Mouse (Mus musculus) intestine, embryonic 14.5 days (tissue): ENCODE measurements around the gene Tns3. TPM values are rescaled to one million over a fixed set of nuclear protein-coding genes. Genes with fewer than 3 reads are reported as not detected.

Source experiments
- ATAC-seq: fragments of 200-750 bp; cut with Nextera tagmentation; replicated peaks from 2 replicates; pipeline ENCODE4 v1.8.0; 2017; ENCODE audit warnings: low read depth, moderate number of reproducible peaks, moderate TSS enrichment, moderate library complexity; ENCODE audit not compliant: low FRiP score, low TSS enrichment
- DNase-seq: peaks from one replicate; pipeline ENCODE4 v3.0.0-alpha.2; 2018; ENCODE audit warnings: low spot score
- H3K27ac ChIP-seq: fragments of 300-500 bp; sonication (generic); 2 replicates; pipeline ENCODE4 v1.5.1; 2014; ENCODE audit warnings: low read depth, mild to moderate bottlenecking, control low read depth
- H3K27me3 ChIP-seq: fragments of 300-500 bp; sonication (generic); replicated peaks from 2 replicates; pipeline ENCODE4 v1.6.1; 2014; ENCODE audit warnings: low read length, control low read depth; ENCODE audit not compliant: control insufficient read depth, insufficient read depth
- H3K36me3 ChIP-seq: fragments of 300-500 bp; sonication (generic); 2 replicates; pipeline ENCODE4 v1.6.1; 2014; ENCODE audit warnings: low read length, control low read depth; ENCODE audit not compliant: control insufficient read depth, insufficient read depth
- H3K4me1 ChIP-seq: fragments of 300-500 bp; sonication (generic); replicated peaks from 2 replicates; pipeline ENCODE4 v1.6.1; 2014; ENCODE audit warnings: low read length, control low read depth, mixed read lengths; ENCODE audit not compliant: control insufficient read depth, insufficient read depth
- H3K4me2 ChIP-seq: fragments of 300-500 bp; sonication (generic); 2 replicates; pipeline ENCODE4 v1.6.1; 2014; ENCODE audit warnings: low read length
- H3K4me3 ChIP-seq: fragments of 300-500 bp; sonication (generic); 2 replicates; pipeline ENCODE4 v1.5.1; 2014; ENCODE audit warnings: low read depth, low read length, control low read depth, mixed read lengths
- H3K9ac ChIP-seq: fragments of 300-500 bp; sonication (generic); 2 replicates; pipeline ENCODE4 v1.6.1; 2014; ENCODE audit warnings: mild to moderate bottlenecking, low read length
- H3K9me3 ChIP-seq: fragments of 300-500 bp; sonication (generic); 2 replicates; pipeline ENCODE4 v1.6.1; 2016; ENCODE audit warnings: low read length, control low read depth; ENCODE audit not compliant: control insufficient read depth
- WGBS: fragments of 180-500 bp; shearing (Covaris S2); extraction: QIAGEN DNeasy Blood & Tissue Kit; methylation state at CpG from one replicate; pipeline ENCODE4 v1.1.7; 2014; 5-methylcytosine and 5-hydroxymethylcytosine counted together
- polyA plus RNA-seq: library from polyadenylated mRNA; unstranded; fragments of >200 nt; fragmentation: Nextera tagmentation; extraction: Ambion mirVana; gene quantifications from 2 replicates; pipeline ENCODE4 v1.2.1, GENCODE M21; 2014

Tns3 gene
- polyA plus RNA-seq, 1 experiment from 2014 or later = 25.7 TPM

DNA sequence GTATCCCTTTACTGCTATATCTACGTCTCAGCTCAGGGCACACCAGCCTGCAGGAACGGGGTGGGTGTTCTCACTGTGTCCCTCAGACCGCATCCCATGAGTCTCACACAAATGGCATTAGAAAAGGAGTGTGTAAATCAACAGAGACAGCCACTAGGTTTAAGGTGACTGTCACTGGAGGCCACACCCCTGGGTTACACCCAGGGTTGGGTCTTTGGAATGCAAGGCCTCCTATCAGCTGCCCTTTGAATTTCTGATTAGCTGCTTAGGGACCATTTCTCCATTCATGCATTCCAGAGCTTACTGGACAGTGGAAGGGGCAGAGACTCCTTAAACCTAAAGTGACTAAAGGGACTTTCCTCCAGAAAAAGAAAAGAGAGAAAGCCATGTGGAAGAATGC lies 28.6 kb downstream of the Tns3 start:
- Histone ChIP-seq H3K27me3 (no peaks in the 10 kb centered on the region), H3K4me3 (no peak overlapping the region), H3K4me2 (no peak overlapping the region), H3K4me1 (peaks cover 28% of the 10 kb centered on the region), H3K9me3 (no peaks in the 10 kb centered on the region), H3K9ac (no peak overlapping the region), H3K27ac (no peak overlapping the region), H3K36me3 (no peaks in the 10 kb centered on the region)
- ATAC-seq = peak; percentile 17; the same call in 1 of the 2 replicates
- 47% methylated on average over 3 of the region's 3 CpGs for WGBS
- no peak for DNase-seq

DNA sequence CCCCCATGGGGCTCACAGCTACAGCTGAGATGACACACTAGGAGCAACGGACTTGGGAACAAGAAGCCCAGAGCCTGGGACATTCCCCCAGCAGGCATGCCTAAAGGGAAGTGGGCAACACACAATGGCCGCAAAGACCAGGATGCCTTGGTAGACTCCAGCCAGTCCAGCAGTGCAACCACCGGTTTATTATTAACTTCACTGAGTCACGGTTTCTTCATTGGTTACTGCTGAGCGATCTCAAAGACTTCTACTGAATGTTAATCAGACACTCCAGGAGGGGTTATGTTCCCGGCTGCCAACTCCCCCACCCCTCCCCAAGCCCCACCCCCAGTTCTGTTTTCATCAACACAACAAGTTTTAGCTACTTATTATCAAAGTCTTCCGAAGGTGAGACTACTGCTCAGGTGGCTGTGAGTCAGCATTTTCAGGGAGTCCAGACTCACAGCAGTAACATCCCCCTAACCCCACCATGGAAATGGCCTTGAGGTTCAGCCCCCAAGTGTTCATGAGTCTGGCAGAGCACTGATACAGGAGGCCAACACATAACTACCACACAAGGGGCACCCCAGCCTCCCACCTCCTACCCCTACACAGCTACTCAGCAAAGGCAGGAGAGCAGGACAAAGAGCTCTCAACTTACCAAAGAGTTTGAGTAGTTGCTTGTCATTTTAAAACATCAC lies 29.5 kb downstream of the Tns3 start:
- H3K36me3 ChIP-seq = no peaks in the 10 kb centered on the region
- H3K4me3 ChIP-seq = no peak overlapping the region
- WGBS = 62% methylated on average over 7 of the region's 7 CpGs
- H3K4me2 ChIP-seq = no peak overlapping the region
- ATAC-seq = 0 out of 2 replicates have a peak, but pooled peaks have one; percentile 26
- H3K27me3 ChIP-seq = no peaks in the 10 kb centered on the region
- H3K27ac ChIP-seq = no peak overlapping the region
- no peaks in the 10 kb centered on the region for H3K9me3 ChIP-seq
- H3K9ac ChIP-seq = no peak overlapping the region
- DNase-seq = no peak
- peaks cover 27% of the 10 kb centered on the region for H3K4me1 ChIP-seq

DNA sequence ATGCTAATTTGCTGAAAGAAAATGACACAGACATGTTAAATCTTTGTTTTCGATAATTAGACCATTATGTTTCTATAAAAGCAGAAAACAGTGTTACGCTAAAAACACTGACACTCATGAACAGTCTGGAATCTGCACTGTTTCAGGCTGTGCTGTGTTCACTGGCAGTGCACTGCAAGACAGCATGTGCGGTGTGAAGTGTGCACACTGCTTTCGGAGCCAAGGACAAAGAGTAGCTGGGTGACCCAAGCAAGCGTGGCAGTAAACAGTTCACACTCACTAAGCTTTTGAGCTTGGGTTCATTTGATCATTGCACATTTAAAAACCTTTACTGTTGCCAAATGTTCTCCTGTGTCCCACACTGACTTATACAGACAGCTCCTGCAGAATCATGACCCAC lies 32.2 kb downstream of the Tns3 start:
- Histone ChIP-seq H3K9ac (no peak overlapping the region), H3K36me3 (no peaks in the 10 kb centered on the region), H3K27me3 (no peaks in the 10 kb centered on the region), H3K9me3 (no peaks in the 10 kb centered on the region), H3K4me1 (peaks cover 20% of the 10 kb centered on the region), H3K27ac (no peak overlapping the region), H3K4me3 (no peak overlapping the region), H3K4me2 (no peak overlapping the region)
- no peak for ATAC-seq
- no peak for DNase-seq
- 86% methylated on average over 5 of the region's 5 CpGs for WGBS

DNA sequence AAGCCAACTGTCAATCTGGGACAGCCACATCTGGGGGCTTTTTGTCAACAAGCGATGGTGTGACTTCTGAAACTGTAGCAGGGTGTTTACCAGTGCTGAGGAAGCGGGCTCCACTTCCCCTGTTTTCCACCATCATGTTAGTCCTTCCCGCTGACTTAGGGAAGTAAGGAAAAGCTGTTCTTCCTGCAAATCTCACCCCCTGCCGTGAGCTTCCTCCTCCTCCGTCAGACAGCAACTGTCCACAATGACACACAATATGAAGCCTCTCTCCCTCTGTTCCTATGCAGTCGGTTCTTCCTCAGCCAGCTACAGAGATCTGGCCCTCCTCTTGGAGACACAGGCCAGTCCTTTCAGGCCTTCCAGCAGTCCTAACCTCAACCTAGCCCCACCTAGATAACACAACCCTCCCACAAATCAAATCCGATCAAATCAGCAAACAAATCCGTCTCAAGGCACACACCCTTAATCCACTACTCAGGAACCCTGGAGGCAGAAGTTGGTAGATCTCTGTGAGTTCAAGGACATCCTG lies 34.4 kb downstream of the Tns3 start:
- Histone ChIP-seq H3K4me3 (no peak overlapping the region), H3K27me3 (no peaks in the 10 kb centered on the region), H3K36me3 (no peaks in the 10 kb centered on the region), H3K9me3 (no peaks in the 10 kb centered on the region), H3K4me1 (peaks cover 36% of the 10 kb centered on the region), H3K9ac (no peak overlapping the region), H3K4me2 (no peak overlapping the region), H3K27ac (no peak overlapping the region)
- no peak for ATAC-seq
- no peak for DNase-seq
- 70% methylated on average over 8 of the region's 8 CpGs for WGBS

DNA sequence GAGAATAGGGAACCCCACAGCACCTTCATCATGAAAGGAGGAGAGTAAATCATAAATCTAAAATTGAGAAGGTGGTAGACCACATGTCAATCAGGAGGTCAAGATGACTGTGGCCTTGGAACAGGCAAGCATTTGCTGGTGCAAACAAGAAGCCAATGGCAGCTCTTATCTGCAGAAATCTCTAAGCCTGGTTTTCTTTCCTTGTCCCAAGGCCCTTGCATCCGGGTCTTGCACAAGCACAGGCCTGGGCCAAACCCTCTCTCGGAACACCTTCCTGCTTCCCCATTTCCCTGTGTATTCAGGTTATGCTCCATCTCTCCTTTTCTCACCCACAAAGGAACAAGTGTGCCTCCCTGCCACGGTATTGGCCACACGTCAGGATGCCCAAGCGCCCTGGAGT lies 35.0 kb downstream of the Tns3 start:
- H3K4me2 ChIP-seq = no peak overlapping the region
- no peaks in the 10 kb centered on the region for H3K9me3 ChIP-seq
- no peak for ATAC-seq
- H3K4me1 ChIP-seq = peaks cover 32% of the 10 kb centered on the region
- no peak for DNase-seq
- 85% methylated on average over 5 of the region's 5 CpGs for WGBS
- no peaks in the 10 kb centered on the region for H3K27me3 ChIP-seq
- H3K36me3 ChIP-seq = no peaks in the 10 kb centered on the region
- H3K9ac ChIP-seq = no peak overlapping the region
- no peak overlapping the region for H3K27ac ChIP-seq
- no peak overlapping the region for H3K4me3 ChIP-seq

DNA sequence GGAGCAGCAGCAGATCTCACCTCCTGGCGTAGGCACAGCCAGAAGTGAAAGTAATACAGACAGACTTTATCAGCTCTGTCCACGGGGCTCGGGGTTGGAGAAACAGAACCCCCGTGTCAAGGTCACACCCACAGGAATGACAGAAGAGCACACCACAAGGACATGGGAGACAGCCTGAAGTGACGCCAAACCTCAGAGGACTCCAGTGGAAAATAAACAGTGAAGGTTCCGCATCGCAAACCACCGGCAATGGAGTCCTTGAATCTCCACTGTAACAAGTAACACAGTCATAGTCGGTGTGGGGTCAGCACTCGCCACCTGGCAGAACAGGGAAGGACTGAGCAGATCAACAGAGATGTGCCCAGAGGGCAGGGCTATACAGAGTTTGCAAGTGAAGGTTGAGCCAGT lies 35.5 kb downstream of the Tns3 start:
- peaks cover 29% of the 10 kb centered on the region for H3K4me1 ChIP-seq
- DNase-seq = no peak
- no peak overlapping the region for H3K4me2 ChIP-seq
- WGBS = 59% methylated on average over 10 of the region's 10 CpGs
- ATAC-seq = no peak
- 0 out of 2 replicates have a peak overlapping the region, but pooled peaks have one; percentile 2 for H3K27ac ChIP-seq
- H3K36me3 ChIP-seq = no peaks in the 10 kb centered on the region
- H3K9ac ChIP-seq = no peak overlapping the region
- no peaks in the 10 kb centered on the region for H3K9me3 ChIP-seq
- no peaks in the 10 kb centered on the region for H3K27me3 ChIP-seq
- H3K4me3 ChIP-seq = no peak overlapping the region

DNA sequence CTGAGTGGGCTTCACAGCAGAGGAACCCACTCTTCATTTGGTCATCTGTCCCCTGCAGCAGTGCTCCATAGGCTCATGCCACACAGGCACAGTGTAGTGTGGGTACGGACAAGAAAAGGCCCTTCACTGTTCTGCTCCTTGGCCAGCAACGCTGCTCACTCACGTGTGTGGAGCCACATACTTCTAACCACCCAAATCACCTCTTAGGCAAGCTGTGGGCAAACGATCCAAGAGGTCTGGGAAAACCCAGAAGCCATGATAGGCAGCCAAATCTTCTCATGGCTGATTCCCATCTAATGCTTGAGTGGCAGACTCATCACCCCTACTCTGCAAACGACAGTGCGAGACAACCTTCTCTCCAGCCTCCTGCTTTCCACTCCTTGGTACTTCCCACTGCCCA lies 37.2 kb downstream of the Tns3 start:
- no peaks in the 10 kb centered on the region for H3K36me3 ChIP-seq
- no peak for ATAC-seq
- no peak overlapping the region for H3K4me3 ChIP-seq
- H3K27me3 ChIP-seq = no peaks in the 10 kb centered on the region
- no peaks in the 10 kb centered on the region for H3K9me3 ChIP-seq
- H3K4me2 ChIP-seq = no peak overlapping the region
- H3K27ac ChIP-seq = peak overlapping the region; percentile 54
- WGBS = 85% methylated on average over 6 of the region's 6 CpGs
- no peak for DNase-seq
- H3K4me1 ChIP-seq = peaks cover 40% of the 10 kb centered on the region
- no peak overlapping the region for H3K9ac ChIP-seq

DNA sequence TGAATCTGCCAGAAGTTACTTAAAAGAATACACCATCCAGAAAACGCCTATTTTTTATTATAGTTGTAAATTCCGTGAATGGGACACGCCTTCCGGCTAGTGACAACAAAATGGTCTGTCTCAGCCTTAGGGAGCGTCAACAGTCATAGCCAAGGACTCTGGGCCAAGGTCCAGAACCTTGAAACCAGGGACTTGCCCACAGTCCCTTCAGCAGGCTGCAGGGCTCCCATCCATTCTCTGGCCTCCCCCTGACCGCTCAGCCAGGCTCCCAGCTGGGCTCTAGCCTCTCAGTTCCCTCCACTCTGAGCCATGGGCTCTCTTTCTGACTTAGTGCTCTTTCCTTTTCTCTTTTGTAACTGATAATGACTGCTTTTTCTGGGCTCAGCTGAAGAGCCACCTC lies 37.6 kb downstream of the Tns3 start:
- Histone ChIP-seq H3K9me3 (no peaks in the 10 kb centered on the region), H3K4me3 (no peak overlapping the region), H3K27me3 (no peaks in the 10 kb centered on the region), H3K36me3 (no peaks in the 10 kb centered on the region), H3K9ac (no peak overlapping the region), H3K4me1 (peaks cover 44% of the 10 kb centered on the region), H3K27ac (peak overlapping the region; percentile 54), H3K4me2 (no peak overlapping the region)
- WGBS = 66% methylated on average over 6 of the region's 6 CpGs
- DNase-seq (no peak), ATAC-seq (peak; percentile 38)
